Mouse (Mus musculus) liver, embryonic 14.5 days (tissue): ENCODE measurements around the gene Gjb1. TPM values are rescaled to one million over a fixed set of nuclear protein-coding genes. Genes with fewer than 3 reads are reported as not detected.

Source experiments
- ATAC-seq: fragments of 200-750 bp; cut with Nextera tagmentation; 2 replicates; pipeline ENCODE4 v1.8.0; 2017; ENCODE audit warnings: moderate number of reproducible peaks, mild to moderate bottlenecking, moderate library complexity; ENCODE audit not compliant: insufficient read depth
- DNase-seq, 3 experiments: peaks; one replicate each; pipeline ENCODE4 v3.0.0-alpha.2; 2012 to 2013; ENCODE audit warnings: low read depth in 3 of 3, low spot score in 3 of 3
- H3K27ac ChIP-seq: fragments of 300-500 bp; sonication (generic); 2 replicates; pipeline ENCODE4 v1.5.1; 2014; ENCODE audit warnings: moderate library complexity, mild to moderate bottlenecking, control low read depth, inconsistent platforms
- H3K27me3 ChIP-seq: fragments of 300-500 bp; sonication (generic); 2 replicates; pipeline ENCODE4 v1.6.1; 2014; ENCODE audit warnings: mild to moderate bottlenecking, low read length, moderate library complexity; ENCODE audit not compliant: control insufficient read depth, insufficient read depth
- H3K36me3 ChIP-seq: fragments of 300-500 bp; sonication (generic); replicated peaks from 2 replicates; pipeline ENCODE4 v1.6.1; 2014; ENCODE audit warnings: low read depth; ENCODE audit not compliant: control insufficient read depth, insufficient read depth
- H3K4me1 ChIP-seq, 2 experiments: fragments of 200-500 bp in 1 of 2; fragments of 300-500 bp in 1 of 2; sonication (generic) in 1 of 2; replicated peaks; 2 replicates each; pipeline ENCODE4 v1.6.1; 2012 to 2014; ENCODE audit warnings: antibody characterized with exemption in 1 of 2, inconsistent platforms in 1 of 2, low read length in 1 of 2; ENCODE audit not compliant: control insufficient read depth in 2 of 2, insufficient read depth in 2 of 2
- H3K4me2 ChIP-seq: fragments of 300-500 bp; sonication (generic); 2 replicates; pipeline ENCODE4 v1.6.1; 2014; ENCODE audit warnings: low read depth, mild to moderate bottlenecking, control low read depth, moderate library complexity
- H3K4me3 ChIP-seq, 2 experiments: fragments of 200-500 bp in 1 of 2; fragments of 300-500 bp in 1 of 2; sonication (generic) in 1 of 2; 2 replicates each; pipeline ENCODE4 v1.5.1; 2012 to 2014; ENCODE audit warnings: low read depth in 2 of 2, low read length in 2 of 2, mild to moderate bottlenecking in 2 of 2, control low read depth in 1 of 2, inconsistent platforms in 1 of 2, moderate library complexity in 1 of 2; ENCODE audit not compliant: insufficient read depth in 1 of 2
- H3K9ac ChIP-seq: fragments of 300-500 bp; sonication (generic); replicated peaks from 2 replicates; pipeline ENCODE4 v1.6.1; 2014; ENCODE audit warnings: mild to moderate bottlenecking, control low read depth, moderate library complexity
- H3K9me3 ChIP-seq: fragments of 300-500 bp; sonication (generic); 2 replicates; pipeline ENCODE4 v1.6.1; 2016; ENCODE audit warnings: low read length, mixed read lengths; ENCODE audit not compliant: control insufficient read depth
- CTCF ChIP-seq: IDR thresholded peaks from 2 replicates; pipeline ENCODE4 v1.5.1; 2016; ENCODE audit warnings: antibody characterized with exemption, low read depth, control low read depth
- EP300 ChIP-seq: IDR thresholded peaks from 2 replicates; pipeline ENCODE4 v1.6.1; 2016; ENCODE audit warnings: antibody characterized with exemption, low read depth
- WGBS: fragments of 180-500 bp; shearing (Covaris S2); extraction: QIAGEN DNeasy Blood & Tissue Kit; methylation state at CpG from one replicate; pipeline ENCODE4 v1.1.7; 2014; ENCODE audit not compliant: insufficient replicate concordance; 5-methylcytosine and 5-hydroxymethylcytosine counted together
- polyA plus RNA-seq, 2 experiments: library from polyadenylated mRNA; depleted of rRNA in 1 of 2; stranded (reverse) in 1 of 2; unstranded in 1 of 2; fragments of >200 nt; fragmentation: Nextera tagmentation in 1 of 2; extraction: Ambion mirVana in 1 of 2; gene quantifications; 2 replicates each; pipeline versions ENCODE4 v1.2.1 to v1.2.3; 2012 to 2014

Gene Gjb1
- polyA plus RNA-seq, 2 experiments: 42.1 to 52.5 TPM

DNA sequence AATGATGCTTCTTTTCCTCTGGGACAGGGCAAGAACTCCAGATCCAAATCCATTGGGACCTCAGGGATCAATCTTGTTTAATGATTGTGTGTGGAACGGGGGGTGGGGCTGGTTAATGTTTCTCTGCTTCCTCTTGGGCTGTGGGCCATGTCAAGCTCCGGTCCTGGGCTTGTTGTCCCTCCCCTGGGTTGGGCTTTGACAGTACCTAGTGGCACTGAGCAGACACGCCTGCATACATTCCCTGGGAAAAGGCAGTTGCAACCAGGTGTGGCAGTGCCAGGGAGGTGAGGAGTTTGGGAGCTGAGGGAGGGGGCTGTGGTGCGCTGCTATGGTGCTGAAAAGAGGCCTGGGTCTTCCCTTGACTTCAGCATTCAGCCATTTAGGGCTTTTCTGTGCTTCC, 898 bp downstream of the Gjb1 start:
- H3K9ac ChIP-seq: no peak overlapping the region
- WGBS: 47% methylated on average over 4 of the region's 4 CpGs
- peaks cover 0 to 2% of the 10 kb centered on the region in 2 experiments; a peak in 1 of 4 replicates for H3K4me1 ChIP-seq
- no peak for TF ChIP-seq CTCF
- no peak overlapping the region for H3K4me2 ChIP-seq
- no peaks in the 10 kb centered on the region; the same call in 1 of the 2 replicates for H3K27me3 ChIP-seq
- ATAC-seq (peak; percentile 56), DNase-seq (peak in 1 of 3 experiments; percentile 7)
- H3K36me3 ChIP-seq: no peaks in the 10 kb centered on the region
- peak overlapping the region; percentile 8 to 44; a peak in 3 of 4 replicates for H3K4me3 ChIP-seq
- no peak overlapping the region for H3K27ac ChIP-seq
- no peaks in the 10 kb centered on the region for H3K9me3 ChIP-seq

GRCm38 (mm10) chrX:101379744-101380143, 3.6 kb downstream of the Gjb1 start:
- no peak overlapping the region for H3K4me3 ChIP-seq
- H3K36me3 ChIP-seq: no peaks in the 10 kb centered on the region
- H3K4me1 ChIP-seq: peaks cover 0 to 2% of the 10 kb centered on the region in 2 experiments; a peak in 1 of 4 replicates
- H3K9me3 ChIP-seq: no peaks in the 10 kb centered on the region
- H3K27me3 ChIP-seq: peaks cover 14% of the 10 kb centered on the region
- no peak for ATAC-seq
- WGBS: 38% methylated on average over 1 of the region's 1 CpGs
- no peak overlapping the region for H3K4me2 ChIP-seq
- TF ChIP-seq CTCF: no peak
- TF ChIP-seq EP300: no peak
- no peak overlapping the region for H3K27ac ChIP-seq
- H3K9ac ChIP-seq: no peak overlapping the region
- peak in 1 of 3 experiments; percentile 9 for DNase-seq

DNA sequence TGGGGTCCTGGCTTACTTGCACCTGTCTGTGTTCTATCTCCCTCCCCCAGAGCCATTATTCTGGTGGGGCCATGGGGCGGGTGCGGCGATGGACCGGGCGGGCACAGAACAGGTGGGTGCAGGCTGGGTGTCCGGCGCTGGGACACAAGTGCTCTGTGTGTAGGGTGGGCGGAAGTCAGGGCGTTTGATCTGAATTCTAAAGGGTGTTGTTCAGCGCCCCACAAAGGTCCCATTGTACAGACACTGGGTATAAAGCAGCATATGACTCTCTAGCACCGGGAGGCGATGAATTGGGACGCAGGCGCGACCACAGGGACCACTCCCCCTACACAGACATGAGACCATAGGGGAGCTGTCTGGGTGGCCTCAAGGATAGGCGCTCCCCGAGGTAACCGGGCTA, 7.3 kb downstream of the Gjb1 start:
- TF ChIP-seq EP300 (no peak), CTCF (no peak)
- ATAC-seq (no peak), DNase-seq (no peak)
- H3K4me1 ChIP-seq: peaks cover 0 to 2% of the 10 kb centered on the region in 2 experiments; a peak in 1 of 4 replicates
- 30% methylated on average over 18 of the region's 18 CpGs for WGBS
- H3K9me3 ChIP-seq: no peaks in the 10 kb centered on the region
- peaks cover 20% of the 10 kb centered on the region for H3K27me3 ChIP-seq
- H3K4me2 ChIP-seq: no peak overlapping the region
- H3K9ac ChIP-seq: no peak overlapping the region
- no peak overlapping the region for H3K4me3 ChIP-seq
- no peaks in the 10 kb centered on the region for H3K36me3 ChIP-seq
- no peak overlapping the region for H3K27ac ChIP-seq

DNA sequence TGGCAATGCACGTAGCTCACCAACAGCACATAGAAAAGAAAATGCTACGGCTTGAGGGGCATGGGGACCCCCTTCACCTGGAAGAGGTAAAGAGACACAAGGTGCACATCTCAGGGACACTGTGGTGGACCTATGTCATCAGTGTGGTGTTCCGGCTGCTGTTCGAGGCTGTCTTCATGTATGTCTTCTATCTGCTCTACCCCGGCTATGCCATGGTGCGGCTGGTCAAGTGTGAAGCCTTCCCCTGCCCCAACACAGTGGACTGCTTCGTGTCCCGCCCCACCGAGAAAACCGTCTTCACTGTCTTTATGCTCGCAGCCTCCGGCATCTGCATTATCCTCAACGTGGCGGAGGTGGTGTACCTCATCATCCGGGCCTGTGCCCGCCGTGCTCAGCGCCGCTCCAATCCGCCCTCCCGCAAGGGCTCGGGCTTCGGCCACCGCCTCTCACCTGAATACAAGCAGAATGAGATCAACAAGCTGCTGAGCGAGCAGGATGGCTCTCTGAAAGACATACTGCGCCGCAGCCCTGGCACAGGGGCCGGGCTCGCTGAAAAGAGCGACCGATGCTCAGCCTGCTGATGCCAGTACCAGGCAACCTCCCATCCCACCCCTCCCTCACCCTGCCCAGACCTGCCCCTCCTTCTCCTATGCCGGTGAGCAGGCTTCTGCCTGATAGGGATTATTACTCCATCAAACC, 8.4 kb downstream of the Gjb1 start:
- no peaks in the 10 kb centered on the region for H3K36me3 ChIP-seq
- peaks cover 20% of the 10 kb centered on the region for H3K27me3 ChIP-seq
- no peaks in the 10 kb centered on the region; a peak in 1 of 4 replicates for H3K4me1 ChIP-seq
- 16% methylated on average over 32 of the region's 32 CpGs for WGBS
- no peak overlapping the region for H3K4me2 ChIP-seq
- DNase-seq (no peak), ATAC-seq (no peak)
- H3K27ac ChIP-seq: no peak overlapping the region
- no peaks in the 10 kb centered on the region for H3K9me3 ChIP-seq
- TF ChIP-seq EP300 (no peak), CTCF (no peak)
- H3K4me3 ChIP-seq: no peak overlapping the region
- H3K9ac ChIP-seq: no peak overlapping the region

DNA sequence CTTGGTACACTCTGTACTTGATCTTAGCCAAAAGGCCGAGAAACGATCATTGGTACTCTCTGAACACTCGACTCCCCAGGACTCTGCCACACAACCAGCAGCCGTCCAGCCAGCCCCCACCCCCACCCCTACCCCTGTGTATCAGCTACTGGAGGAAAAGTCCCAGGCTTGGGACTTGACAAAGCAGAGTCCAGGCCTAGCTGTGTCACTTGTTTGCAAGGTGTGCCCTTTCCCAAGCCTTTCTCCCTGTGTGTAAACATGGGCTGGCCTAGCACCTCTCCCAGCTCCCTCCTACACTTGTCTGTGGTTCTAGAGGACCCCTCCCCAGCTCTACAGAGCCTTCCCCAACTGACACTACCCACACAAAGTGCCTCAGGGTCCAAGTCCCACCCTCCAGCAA, 10.0 kb downstream of the Gjb1 start:
- 42% methylated on average over 4 of the region's 4 CpGs for WGBS
- Histone ChIP-seq H3K4me1 (no peaks in the 10 kb centered on the region; a peak in 1 of 4 replicates), H3K9me3 (no peaks in the 10 kb centered on the region), H3K4me3 (no peak overlapping the region), H3K4me2 (no peak overlapping the region), H3K36me3 (no peaks in the 10 kb centered on the region), H3K27ac (no peak overlapping the region), H3K27me3 (peaks cover 20% of the 10 kb centered on the region), H3K9ac (no peak overlapping the region)
- DNase-seq (no peak), ATAC-seq (peak; percentile 28; the same call in 1 of the 2 replicates)
- TF ChIP-seq EP300 (no peak), CTCF (no peak)
